Mouse (Mus musculus): Measurements from ENCODE around the gene Cul5. TPM values are rescaled to one million over a fixed set of nuclear protein-coding genes. Genes with fewer than 3 reads are reported as not detected.

The Cul5 gene
- 35.3 and 40.7 TPM in 2 replicates for polyA plus RNA-seq (2016; fragmentation: Nextera tagmentation; extraction: Ambion mirVana)

DNA sequence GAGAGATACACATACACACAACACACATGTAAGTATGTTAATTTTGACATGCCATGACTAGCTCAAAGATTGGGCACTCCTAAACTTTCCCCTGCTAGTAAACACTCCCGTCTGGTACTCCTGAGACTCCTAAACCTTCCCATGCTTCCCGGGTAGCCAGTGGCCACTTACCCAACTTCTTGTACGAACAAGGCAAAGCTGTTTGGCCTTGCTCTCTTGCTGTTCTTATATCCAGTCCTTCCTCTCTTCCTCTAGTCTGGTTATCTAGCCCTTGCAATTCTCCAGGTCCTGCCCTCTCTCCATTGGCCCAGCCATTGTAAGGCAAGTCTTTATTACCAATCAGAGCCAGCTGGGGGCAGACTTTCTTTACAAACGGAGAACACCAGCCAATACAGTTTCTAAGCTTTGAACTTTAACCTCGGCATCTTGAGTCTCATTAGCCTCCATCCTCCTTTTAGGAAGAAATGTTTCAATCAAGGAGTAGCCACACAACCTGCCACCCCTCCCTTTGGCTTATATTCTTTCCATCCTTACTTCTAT, at the start of gene Cul5:
Gene Cul5, minus strand, starts transcription at position 335 of the 540 bp plus-strand sequence.
- no peaks in the 10 kb centered on the region for H3K9me3 ChIP-seq (replicated peaks)
- no peak within 1 kb of the TSS for H3K27ac ChIP-seq (replicated peaks)
- H3K4me1 ChIP-seq = peaks cover 22% of the 10 kb centered on the region
- H3K4me3 ChIP-seq = no peak within 1 kb of the TSS
- DNase-seq (ENCODE audit: low spot score) = peak; percentile 21
- no peaks in the 10 kb centered on the region for H3K36me3 ChIP-seq
- WGBS = 55% methylated on average over 5 of the region's 5 CpGs
- no peaks in the 10 kb centered on the region for H3K27me3 ChIP-seq (ENCODE audit: low read depth, poor library complexity, severe bottlenecking)

- H3K9me3 ChIP-seq (replicated peaks) = no peaks in the 10 kb centered on the region
- no peaks in the 10 kb centered on the region for H3K27me3 ChIP-seq (ENCODE audit: low read depth, poor library complexity, severe bottlenecking)
- H3K27ac ChIP-seq (replicated peaks) = peak within 1 kb of the TSS; percentile 82
- peak; percentile 96 for DNase-seq (ENCODE audit: low spot score)
- H3K4me1 ChIP-seq = peaks cover 13% of the 10 kb centered on the region
- H3K4me3 ChIP-seq = peak within 1 kb of the TSS; percentile 69
- WGBS = under 1% methylated on average over 49 of the region's 49 CpGs
- H3K36me3 ChIP-seq = no peaks in the 10 kb centered on the region
Measured at GRCm38 (mm10) chr9:53705992-53706696, 36.3 kb upstream of the Cul5 start, which contains the start of gene Rab39. Gene Rab39, minus strand, starts transcription at chr9:53706232.

- Histone ChIP-seq H3K27me3 (ENCODE audit: low read depth, poor library complexity, severe bottlenecking) (no peaks in the 10 kb centered on the region), H3K4me3 (peak overlapping the region; percentile 69), H3K27ac (replicated peaks) (peak overlapping the region; percentile 82), H3K9me3 (replicated peaks) (no peaks in the 10 kb centered on the region), H3K36me3 (no peaks in the 10 kb centered on the region), H3K4me1 (peaks cover 13% of the 10 kb centered on the region)
- no peak for DNase-seq (ENCODE audit: low spot score)
- under 1% methylated on average over 28 of the region's 28 CpGs for WGBS
Measured at GRCm38 (mm10) chr9:53705491-53705991, 35.7 kb upstream of the Cul5 start.

DNA sequence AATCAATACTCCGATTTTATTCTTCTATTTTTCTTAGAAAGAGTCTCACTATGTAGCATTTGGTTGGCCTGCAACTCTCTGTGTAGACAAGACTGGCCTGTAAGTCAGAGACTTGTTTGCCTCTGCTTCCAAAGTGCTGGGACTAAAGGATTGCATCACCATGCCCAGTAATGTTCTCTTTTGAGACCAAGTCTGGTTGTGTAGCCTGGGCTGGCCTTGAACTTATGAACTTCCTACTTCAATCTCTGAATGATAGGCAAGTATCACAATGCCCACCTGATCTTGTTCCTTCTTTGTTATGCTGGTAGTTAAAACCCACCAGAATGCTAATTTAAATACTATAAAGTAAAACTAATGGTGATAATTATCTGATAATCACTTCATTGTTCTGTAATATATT, 33.2 kb upstream of the Cul5 start:
- Histone ChIP-seq H3K36me3 (no peaks in the 10 kb centered on the region), H3K9me3 (replicated peaks) (no peaks in the 10 kb centered on the region), H3K4me3 (no peak overlapping the region), H3K4me1 (peaks cover 13% of the 10 kb centered on the region), H3K27me3 (ENCODE audit: low read depth, poor library complexity, severe bottlenecking) (no peaks in the 10 kb centered on the region), H3K27ac (replicated peaks) (no peak overlapping the region)
- no peak for DNase-seq (ENCODE audit: low spot score)
- 92% methylated on average over 1 of the region's 1 CpGs for WGBS

DNA sequence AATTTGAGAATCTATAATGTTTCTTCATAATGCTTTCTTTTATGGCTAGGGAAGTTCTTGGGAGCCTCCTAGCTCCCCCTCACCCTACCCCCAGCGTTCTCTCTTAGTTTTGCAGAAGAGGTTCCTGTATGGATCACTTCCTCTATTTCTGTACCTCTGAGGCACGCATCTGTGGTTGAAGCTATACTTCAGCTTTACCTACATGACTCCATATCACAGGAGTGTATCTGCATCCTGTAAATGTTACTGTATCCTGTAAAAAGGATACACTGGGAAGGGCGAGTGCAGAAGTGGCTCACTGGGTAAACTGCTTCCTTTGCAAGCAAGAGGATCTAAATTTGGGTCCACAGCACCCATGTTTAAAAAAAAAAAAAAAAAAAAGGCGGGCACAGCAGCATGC, 30.7 kb upstream of the Cul5 start:
- peaks cover 6% of the 10 kb centered on the region; the same call in 1 of the 2 replicates for H3K4me1 ChIP-seq
- H3K27me3 ChIP-seq (ENCODE audit: low read depth, poor library complexity, severe bottlenecking) = no peaks in the 10 kb centered on the region
- DNase-seq (ENCODE audit: low spot score) = no peak
- 76% methylated on average over 4 of the region's 4 CpGs for WGBS
- no peaks in the 10 kb centered on the region for H3K36me3 ChIP-seq
- no peak overlapping the region for H3K4me3 ChIP-seq
- H3K9me3 ChIP-seq (replicated peaks) = 0 out of 2 replicates have a peak, but pooled peaks cover 3% of the 10 kb centered on the region
- H3K27ac ChIP-seq (replicated peaks) = no peak overlapping the region

- H3K27ac ChIP-seq (replicated peaks) = no peak overlapping the region
- 0 out of 2 replicates have a peak, but pooled peaks cover 3% of the 10 kb centered on the region for H3K9me3 ChIP-seq (replicated peaks)
- no peak for DNase-seq (ENCODE audit: low spot score)
- H3K27me3 ChIP-seq (ENCODE audit: low read depth, poor library complexity, severe bottlenecking) = no peaks in the 10 kb centered on the region
- no peak overlapping the region for H3K4me3 ChIP-seq
- WGBS = 93% methylated on average over 5 of the region's 5 CpGs
- no peaks in the 10 kb centered on the region for H3K36me3 ChIP-seq
- H3K4me1 ChIP-seq = peaks cover 6% of the 10 kb centered on the region; the same call in 1 of the 2 replicates
Measured at GRCm38 (mm10) chr9:53695846-53696245, 26.0 kb upstream of the Cul5 start.

- H3K4me1 ChIP-seq = peaks cover 6% of the 10 kb centered on the region; the same call in 1 of the 2 replicates
- no peak overlapping the region for H3K27ac ChIP-seq (replicated peaks)
- DNase-seq (ENCODE audit: low spot score) = no peak
- no peaks in the 10 kb centered on the region for H3K27me3 ChIP-seq (ENCODE audit: low read depth, poor library complexity, severe bottlenecking)
- H3K9me3 ChIP-seq (replicated peaks) = 0 out of 2 replicates have a peak, but pooled peaks cover 3% of the 10 kb centered on the region
- 68% methylated on average over 1 of the region's 1 CpGs for WGBS
- no peaks in the 10 kb centered on the region for H3K36me3 ChIP-seq
- H3K4me3 ChIP-seq = no peak overlapping the region
Measured at GRCm38 (mm10) chr9:53693718-53694117, 23.9 kb upstream of the Cul5 start.

DNA sequence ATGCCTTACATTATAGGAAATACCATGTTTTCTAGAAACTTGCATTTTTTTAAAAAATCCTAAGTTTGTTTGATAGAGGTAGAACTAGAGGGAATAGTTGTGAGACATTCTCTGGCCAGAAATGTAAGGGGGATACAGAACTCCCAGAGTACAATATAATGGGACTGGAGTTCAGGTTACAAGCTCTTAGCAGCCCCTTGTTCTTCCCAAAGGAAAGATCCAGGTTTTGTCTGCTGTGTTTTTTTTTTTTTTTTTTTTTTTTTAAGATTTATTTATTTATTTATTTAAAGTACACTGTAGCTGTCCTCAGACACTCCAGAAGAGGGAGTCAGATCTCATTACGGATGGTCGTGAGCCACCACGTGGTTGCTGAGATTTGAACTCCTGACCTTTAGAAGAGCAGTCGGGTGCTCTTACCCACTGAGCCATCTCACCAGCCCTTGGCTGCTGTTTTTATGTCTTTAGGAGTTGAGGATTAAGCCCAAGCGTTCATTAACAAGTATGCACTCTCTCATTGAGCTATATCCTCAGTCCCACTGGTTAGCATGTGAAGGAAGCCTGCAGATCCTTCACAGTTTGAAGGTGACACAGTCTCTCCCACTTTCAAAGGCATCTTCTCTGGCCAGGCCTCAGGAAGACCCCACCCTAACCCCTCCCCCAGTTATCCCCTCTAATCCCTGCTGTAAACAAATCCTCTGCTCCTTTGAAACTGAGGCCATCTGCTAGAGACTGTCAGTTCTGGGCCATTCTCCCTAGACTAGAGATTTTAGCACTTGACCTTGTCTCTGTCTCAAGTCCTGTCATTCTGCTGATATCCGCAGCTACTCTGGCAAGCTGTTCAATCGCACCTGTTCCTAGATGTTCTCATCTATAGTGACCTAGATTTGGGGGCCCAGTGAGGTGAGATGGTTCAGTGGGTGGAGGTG, 22.2 kb upstream of the Cul5 start:
- H3K27me3 ChIP-seq (ENCODE audit: low read depth, poor library complexity, severe bottlenecking) = no peaks in the 10 kb centered on the region
- WGBS = 42% methylated on average over 7 of the region's 7 CpGs
- 0 out of 2 replicates have a peak, but pooled peaks cover under 1% of the 10 kb centered on the region for H3K9me3 ChIP-seq (replicated peaks)
- H3K4me3 ChIP-seq = no peak overlapping the region
- H3K36me3 ChIP-seq = no peaks in the 10 kb centered on the region
- H3K27ac ChIP-seq (replicated peaks) = no peak overlapping the region
- H3K4me1 ChIP-seq = peaks cover 6% of the 10 kb centered on the region; the same call in 1 of the 2 replicates
- no peak for DNase-seq (ENCODE audit: low spot score)

DNA sequence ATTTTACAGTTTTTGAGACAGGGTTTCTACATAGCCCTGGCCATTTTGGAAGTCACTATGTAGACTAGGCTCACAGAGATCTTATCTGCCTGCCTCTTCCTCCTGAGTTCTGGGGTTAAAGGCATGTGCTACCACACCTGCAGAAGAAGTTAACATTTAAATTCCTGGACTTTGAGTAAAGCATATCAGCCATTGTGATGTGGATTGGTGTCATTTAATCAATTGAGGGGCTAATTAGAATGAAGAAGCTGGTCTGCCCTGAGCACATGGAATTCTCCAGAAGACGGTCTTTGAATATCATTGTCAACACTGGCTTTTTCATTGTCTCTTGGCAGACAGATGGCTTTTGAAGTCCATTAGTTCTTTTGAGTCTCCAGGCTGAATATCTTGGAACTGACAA, 11.0 kb upstream of the Cul5 start:
- no peaks in the 10 kb centered on the region for H3K36me3 ChIP-seq
- H3K27me3 ChIP-seq (ENCODE audit: low read depth, poor library complexity, severe bottlenecking) = no peaks in the 10 kb centered on the region
- 91% methylated on average over 1 of the region's 1 CpGs for WGBS
- no peak overlapping the region for H3K4me3 ChIP-seq
- no peaks in the 10 kb centered on the region for H3K9me3 ChIP-seq (replicated peaks)
- no peaks in the 10 kb centered on the region for H3K4me1 ChIP-seq
- no peak overlapping the region for H3K27ac ChIP-seq (replicated peaks)
- DNase-seq (ENCODE audit: low spot score) = no peak

DNA sequence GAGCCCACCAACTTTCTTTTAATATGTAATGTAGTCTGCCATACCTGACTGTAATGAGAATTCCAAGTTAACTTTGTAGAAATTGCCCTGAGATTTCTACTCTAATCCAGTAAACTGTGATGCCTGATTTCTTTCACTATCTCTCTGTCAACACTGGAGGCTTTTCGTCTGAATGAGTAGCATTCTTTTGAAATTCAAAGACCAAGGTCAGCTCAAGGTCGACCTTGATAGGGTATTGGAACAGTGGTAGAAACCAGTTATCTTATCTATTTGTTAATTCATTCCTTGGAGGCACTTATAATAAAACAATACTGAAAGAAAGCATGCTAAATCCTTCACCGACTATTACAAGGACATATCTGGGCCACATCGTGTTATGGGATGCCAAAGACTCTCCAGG, 7.1 kb upstream of the Cul5 start:
- Histone ChIP-seq H3K36me3 (no peaks in the 10 kb centered on the region), H3K27ac (replicated peaks) (no peak overlapping the region), H3K4me3 (no peak overlapping the region), H3K9me3 (replicated peaks) (no peaks in the 10 kb centered on the region), H3K27me3 (ENCODE audit: low read depth, poor library complexity, severe bottlenecking) (no peaks in the 10 kb centered on the region), H3K4me1 (no peaks in the 10 kb centered on the region)
- 72% methylated on average over 4 of the region's 4 CpGs for WGBS
- no peak for DNase-seq (ENCODE audit: low spot score)

- Histone ChIP-seq H3K27me3 (ENCODE audit: low read depth, poor library complexity, severe bottlenecking) (no peaks in the 10 kb centered on the region), H3K4me3 (no peak overlapping the region), H3K27ac (replicated peaks) (no peak overlapping the region), H3K36me3 (no peaks in the 10 kb centered on the region), H3K9me3 (replicated peaks) (no peaks in the 10 kb centered on the region), H3K4me1 (no peaks in the 10 kb centered on the region)
- 29% methylated on average over 3 of the region's 3 CpGs for WGBS
- peak; percentile 51 for DNase-seq (ENCODE audit: low spot score)
Measured at GRCm38 (mm10) chr9:53673571-53673970, 3.8 kb upstream of the Cul5 start.

DNA sequence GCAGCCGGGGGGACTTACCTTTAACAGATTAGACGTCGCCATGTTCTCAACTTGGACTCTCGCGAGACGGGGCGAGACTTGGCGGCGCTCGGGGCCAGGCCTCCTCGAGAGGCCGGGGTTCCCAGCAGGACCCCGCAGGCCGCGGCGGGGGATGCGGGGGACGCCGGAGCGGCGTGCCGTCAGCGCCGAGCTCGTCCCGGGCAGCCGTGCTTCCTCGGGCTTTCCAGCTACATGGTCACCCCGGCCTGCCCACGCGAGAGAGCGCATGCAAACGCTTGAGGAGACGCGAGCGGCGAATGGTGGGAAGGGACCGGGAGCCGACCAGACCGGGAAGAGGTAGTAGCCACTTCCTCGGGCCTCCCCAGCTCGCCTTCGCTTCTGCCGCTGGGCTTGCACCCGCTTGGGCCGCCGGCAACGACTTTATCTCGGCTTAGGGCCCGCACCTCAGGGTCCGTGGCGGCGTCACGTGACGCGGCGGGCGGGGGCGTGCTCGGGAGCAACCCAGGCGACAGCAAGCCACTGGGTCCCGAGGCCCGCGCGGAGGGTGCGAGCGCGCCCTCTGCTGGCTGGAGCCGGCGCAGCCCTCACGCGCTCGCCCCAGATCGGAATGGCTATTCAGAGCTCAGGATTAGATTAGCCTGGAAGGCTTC, 2.7 kb downstream of the Cul5 start:
- Histone ChIP-seq H3K27me3 (ENCODE audit: low read depth, poor library complexity, severe bottlenecking) (no peaks in the 10 kb centered on the region), H3K27ac (replicated peaks) (peak overlapping the region; percentile 98), H3K36me3 (peaks cover 14% of the 10 kb centered on the region), H3K4me3 (peak overlapping the region; percentile 88), H3K4me1 (peaks cover 26% of the 10 kb centered on the region), H3K9me3 (replicated peaks) (no peaks in the 10 kb centered on the region)
- peak; percentile 94 for DNase-seq (ENCODE audit: low spot score)
- under 1% methylated on average over 74 of the region's 74 CpGs for WGBS
